Mouse (Mus musculus): ENCODE results near the gene Magi1.

Gene Magi1

DNA sequence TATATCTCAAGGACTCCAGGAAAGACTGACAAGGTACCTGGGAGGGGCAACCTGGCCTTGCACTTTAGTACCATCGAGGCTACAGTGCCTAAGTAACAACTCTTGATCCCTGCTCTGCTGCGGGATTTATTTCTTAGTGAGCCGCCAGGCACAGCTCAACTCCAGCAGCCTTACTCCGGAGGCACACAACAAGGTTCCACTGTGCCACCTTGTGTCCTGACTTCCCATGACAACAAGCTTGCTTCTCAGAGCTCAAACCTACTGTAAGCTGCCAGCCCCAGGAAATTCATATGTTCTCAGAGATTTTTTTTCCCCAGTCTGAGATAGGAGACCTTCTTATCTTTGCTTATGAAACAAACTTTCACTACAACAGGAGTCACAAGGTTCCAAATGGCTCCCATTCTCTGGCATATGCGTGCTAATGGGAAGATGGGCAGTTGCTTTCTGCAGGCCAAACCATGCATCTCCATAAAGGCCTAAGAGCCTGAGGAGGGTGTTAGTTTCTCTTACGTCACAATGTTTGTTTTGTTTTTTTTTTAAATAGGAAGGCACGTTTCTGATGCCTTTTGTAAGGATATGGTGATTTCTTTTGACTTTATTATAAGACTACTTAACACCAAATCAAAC is 556.8 kb downstream of the Magi1 start:
- no peak for DNase-seq (ENCODE audit: low spot score)

DNA sequence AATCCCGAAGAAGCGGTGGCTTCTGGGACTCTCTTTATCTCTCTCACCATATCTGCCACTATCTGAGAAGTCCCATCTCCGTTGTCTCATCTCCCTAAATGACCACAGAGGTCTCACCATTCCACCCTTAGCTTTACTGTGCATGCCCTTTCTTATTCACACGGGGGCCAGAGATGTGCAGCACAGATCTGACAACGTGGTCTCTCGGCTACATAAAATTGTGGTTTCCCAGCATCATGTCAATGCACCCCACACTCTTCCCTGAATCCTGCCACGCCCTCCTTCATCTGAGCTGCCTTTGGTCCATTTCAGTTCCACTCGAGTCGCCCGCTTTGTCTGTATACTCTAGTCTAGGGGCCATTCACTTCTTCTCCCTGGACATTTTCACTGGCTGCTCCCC is 557.6 kb downstream of the Magi1 start:
- no peak for DNase-seq (ENCODE audit: low spot score)

DNA sequence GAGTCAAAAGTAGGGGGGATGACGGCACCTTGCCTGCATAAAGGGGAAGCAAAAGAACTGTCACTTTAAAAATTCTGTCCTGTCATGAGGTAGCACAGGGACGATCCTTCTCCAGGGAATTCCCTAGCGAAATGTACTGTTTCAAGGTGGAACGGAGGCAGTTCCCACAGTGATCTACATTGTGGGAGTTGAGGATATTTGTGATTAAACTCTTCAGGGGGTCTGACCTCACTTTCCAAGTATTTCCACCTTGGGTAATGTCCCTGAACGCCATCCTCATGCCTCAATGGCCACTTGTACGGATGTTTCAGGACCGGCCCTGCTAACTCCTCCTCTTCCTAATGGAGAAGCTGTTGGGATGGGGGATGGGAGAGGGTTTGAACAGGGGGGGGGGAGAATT is 559.0 kb downstream of the Magi1 start:
- DNase-seq (ENCODE audit: low spot score) = no peak

GRCm38 (mm10) chr6:93723226-93723625 is 560.5 kb downstream of the Magi1 start:
- no peak for DNase-seq (ENCODE audit: low spot score)

DNA sequence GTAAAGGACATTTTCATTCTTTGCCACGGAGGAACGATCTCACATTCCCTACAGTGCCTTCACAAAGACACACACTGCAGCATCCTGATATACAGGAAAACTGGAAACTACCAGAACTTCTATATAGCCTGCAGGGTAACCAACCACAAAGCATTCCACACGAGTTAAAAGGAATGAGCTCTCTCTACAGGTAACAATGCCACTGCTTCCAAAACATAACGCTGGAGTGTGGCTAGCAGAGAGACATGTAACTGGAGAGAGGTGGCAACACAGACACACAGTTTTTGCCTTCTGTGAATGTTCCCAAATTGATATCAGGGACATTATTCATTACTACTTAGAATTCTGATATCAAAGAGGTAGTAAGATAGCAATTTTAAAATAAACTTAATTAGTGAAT is 564.2 kb downstream of the Magi1 start:
- no peak for DNase-seq (ENCODE audit: low spot score)

GRCm38 (mm10) chr6:93718385-93718784 is 565.3 kb downstream of the Magi1 start:
- DNase-seq (ENCODE audit: low spot score) = no peak

- no peak for DNase-seq (ENCODE audit: low spot score)
Measured at GRCm38 (mm10) chr6:93717826-93718375, 565.8 kb downstream of the Magi1 start.

- no peak for DNase-seq (ENCODE audit: low spot score)
Measured at GRCm38 (mm10) chr6:93716686-93717625, 566.8 kb downstream of the Magi1 start.

- no peak for DNase-seq (ENCODE audit: low spot score)
Measured at GRCm38 (mm10) chr6:93715181-93716180, 568.2 kb downstream of the Magi1 start.

- no peak for DNase-seq (ENCODE audit: low spot score)
Measured at GRCm38 (mm10) chr6:93704350-93704749, 579.4 kb downstream of the Magi1 start.

DNA sequence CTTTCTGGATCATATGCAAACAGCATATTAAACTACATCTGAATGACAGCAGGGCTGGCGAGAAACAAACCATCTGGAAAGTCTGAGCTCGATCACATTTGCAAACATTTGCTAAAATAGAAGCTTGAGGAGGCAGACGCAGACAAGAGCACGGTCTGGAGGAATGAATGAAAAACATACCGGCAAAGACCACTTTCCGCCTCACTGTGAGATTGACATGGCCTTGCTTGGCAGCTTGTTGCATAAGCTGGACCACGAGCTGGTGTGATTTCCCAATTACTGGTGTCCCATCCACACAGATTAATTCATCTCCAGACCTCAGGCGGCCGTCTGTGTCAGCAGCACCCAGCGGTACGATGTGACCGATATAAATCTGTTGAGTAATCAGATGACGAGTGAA is 584.3 kb downstream of the Magi1 start:
- no peak for DNase-seq (ENCODE audit: low spot score)

DNA sequence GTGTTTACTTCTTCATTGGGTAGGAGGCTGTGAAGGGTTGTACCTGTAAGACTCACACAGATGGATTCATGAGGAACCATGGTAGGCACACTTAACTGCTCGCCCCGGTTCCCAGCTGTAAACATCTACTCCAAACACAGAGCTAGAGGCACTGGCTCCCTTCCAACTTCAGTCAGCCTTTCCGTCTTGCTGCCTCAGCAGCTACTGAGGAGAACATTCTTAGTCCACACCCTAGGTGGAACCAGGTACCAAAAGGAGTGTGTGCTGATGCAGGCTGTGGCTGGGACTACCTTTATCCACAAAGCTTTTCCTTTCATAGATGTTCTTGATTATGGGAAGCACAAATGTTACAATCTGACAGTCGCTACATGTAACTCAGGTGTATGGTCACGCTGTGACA is 585.8 kb downstream of the Magi1 start:
- no peak for DNase-seq (ENCODE audit: low spot score)

DNA sequence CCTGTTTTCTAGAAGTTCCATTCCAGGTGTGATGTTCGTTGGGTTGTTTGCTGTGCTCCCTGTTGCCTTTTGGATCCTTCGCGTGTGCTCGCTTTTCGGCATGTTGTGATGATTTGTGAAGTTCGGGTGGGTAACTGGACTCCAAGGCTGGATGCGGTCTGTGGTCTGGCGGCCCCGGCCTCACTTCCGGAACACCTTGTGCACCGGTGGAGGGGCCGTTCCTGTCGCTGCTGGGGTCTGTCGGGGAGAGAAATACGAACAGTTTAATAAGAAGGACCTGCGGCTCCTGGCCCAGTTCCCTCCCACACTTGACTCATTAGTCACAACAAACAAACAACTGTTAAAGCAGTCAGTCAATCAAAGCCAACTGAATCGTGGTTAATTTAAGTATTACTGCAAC is 605.0 kb downstream of the Magi1 start:
- DNase-seq (ENCODE audit: low spot score) = no peak

- DNase-seq (ENCODE audit: low spot score) = no peak
Measured at GRCm38 (mm10) chr6:93666731-93667130, 617.0 kb downstream of the Magi1 start.

DNA sequence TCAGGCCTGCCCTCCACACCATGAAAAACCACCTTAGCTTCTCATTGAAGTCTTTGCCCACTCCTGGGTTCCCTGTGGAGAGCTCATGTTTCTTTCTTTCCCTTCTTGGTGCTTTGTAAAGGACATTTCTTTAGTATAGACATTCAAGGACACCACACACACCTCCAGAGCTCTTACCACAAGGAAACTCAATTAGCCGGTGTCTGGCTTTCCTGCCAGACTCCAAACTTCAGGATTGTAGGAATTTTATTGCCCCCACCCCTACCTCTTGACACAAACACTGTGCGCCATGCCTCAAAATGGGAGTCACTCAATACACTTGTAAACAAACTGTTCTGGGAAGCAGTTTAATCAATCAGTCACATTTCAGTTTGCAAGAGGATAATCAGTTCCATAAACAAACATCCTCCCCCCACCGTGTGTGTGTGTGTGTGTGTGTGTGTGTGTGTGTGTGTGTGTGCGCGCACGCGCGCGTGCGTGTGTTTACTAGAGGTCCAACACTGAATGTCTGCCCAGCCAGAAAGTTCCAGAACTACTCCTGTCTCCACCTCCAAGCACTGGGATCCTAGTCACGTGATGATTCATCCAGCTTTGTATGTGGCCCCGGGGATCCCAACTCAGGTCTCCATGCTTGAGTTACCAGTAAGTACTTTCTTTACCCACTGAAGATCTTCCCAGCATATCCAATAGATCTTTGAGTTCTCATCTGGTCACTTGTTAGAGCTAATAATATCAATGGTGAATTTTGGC is 618.5 kb downstream of the Magi1 start:
- DNase-seq (ENCODE audit: low spot score) = no peak

DNA sequence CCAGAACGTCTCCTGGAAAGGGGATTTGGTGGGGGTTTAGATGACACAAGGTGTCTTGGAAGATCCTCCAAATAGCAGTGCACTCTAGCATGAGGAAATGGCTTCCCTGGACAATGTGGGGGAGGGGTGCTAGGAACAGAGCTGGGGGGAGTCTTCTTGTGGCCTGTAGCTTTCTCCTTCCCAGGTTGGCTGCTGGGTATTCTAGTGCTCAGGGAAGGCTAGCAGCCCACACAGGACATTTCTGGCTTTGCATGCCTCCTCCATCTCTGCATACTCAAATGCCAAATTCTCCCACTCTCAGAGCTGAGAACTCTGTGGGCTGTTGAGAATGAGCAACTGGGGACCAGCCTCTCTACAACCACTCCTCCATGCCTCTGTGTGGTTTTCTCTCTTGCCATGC is 622.6 kb downstream of the Magi1 start:
- no peak for DNase-seq (ENCODE audit: low spot score)

DNA sequence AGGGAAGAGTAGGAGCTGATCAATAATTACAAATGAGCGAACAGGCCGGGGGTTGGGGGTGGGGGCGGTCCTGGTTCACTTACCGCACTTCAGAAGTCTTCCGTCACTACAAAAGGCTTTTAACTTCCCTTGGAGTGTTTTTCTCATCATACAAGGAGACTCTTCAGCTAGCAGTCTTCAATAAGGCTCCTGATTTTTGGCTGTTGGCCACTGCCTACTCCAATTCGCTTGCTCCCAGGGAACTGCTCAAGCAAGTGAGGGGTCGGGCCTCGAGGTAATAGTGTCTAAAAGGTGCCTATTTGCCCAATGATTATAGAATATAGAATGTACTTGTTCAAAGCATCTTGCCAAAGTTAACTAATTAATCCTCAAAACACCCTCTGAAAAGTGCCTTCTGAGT is 624.2 kb downstream of the Magi1 start:
- DNase-seq (ENCODE audit: low spot score) = no peak

DNA sequence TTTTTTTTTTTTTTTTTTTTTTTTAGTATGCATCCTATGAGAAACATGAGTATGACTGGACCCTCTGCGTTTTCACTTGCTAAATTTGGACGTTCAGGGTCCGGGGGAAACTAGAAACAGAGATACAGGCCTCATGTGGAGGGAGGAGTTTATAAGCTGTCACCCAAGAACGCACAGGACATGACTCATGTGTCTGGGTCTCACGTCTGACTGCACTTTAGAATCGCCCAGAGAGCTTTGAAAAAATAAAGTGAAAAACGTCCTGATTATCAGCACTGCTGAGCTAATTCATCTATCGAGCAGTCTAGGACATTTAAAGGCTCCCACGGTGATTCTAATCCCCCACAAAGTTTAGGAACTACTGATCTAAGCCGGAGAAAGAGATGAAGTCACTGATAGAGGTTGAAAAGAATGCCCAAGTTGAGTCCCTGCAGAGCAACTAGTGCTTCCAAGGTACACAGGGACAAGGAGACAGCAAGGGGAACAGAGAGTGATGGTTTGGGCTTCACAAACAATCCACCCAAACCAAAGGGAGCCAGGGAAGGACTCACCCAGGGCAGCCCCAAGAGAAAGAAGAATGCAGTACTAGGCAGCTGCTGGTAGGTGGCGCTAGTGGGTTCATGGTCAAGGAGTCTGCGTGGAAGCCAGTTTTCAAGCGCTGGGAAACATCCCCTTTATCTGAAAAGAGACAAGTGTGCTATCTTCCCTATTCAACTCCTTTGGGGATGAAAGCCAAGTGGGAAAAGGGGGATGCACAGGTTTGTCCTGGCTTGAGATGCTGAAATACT is 626.3 kb downstream of the Magi1 start:
- peak; percentile 45 for DNase-seq (ENCODE audit: low spot score)

GRCm38 (mm10) chr6:93648581-93649230 is 635.0 kb downstream of the Magi1 start:
- no peak for DNase-seq (ENCODE audit: low spot score)
